Mouse (Mus musculus) ES-E14 (cell line): Measurements from ENCODE around the gene Khsrp. TPM values are rescaled to one million over a fixed set of nuclear protein-coding genes. Genes with fewer than 3 reads are reported as not detected.
A peak's percentile ranks its signal among the peaks of the same experiment; 100 is the strongest.

Source experiments
- DNase-seq: peaks from one replicate; pipeline ENCODE4 v3.0.0-alpha.2; 2013; ENCODE audit warnings: low read depth, low spot score
- H3K27ac ChIP-seq: 2 replicates; pipeline ENCODE4 v1.5.1; 2012; ENCODE audit warnings: low read depth, mild to moderate bottlenecking, low read length, moderate library complexity, mixed read lengths; ENCODE audit not compliant: poor library complexity, insufficient read depth, severe bottlenecking
- H3K36me3 ChIP-seq: 2 replicates; pipeline ENCODE4 v1.6.1; 2012; ENCODE audit warnings: mild to moderate bottlenecking, low read length, moderate library complexity, mixed read lengths; ENCODE audit not compliant: control insufficient read depth, poor library complexity, insufficient read depth, severe bottlenecking
- H3K4me1 ChIP-seq, 2 experiments: fragments of 150-350 bp in 1 of 2; sonication (generic) in 1 of 2; 2 replicates each; pipeline ENCODE4 v1.6.1; 2012; ENCODE audit warnings: low read length in 2 of 2, mild to moderate bottlenecking in 1 of 2, mixed read lengths in 1 of 2; ENCODE audit not compliant: control insufficient read depth in 2 of 2, insufficient read depth in 2 of 2, poor library complexity in 1 of 2
- H3K4me3 ChIP-seq, 2 experiments: fragments of 150-350 bp in 1 of 2; sonication (generic) in 1 of 2; 2 replicates each; pipeline ENCODE4 v1.5.1; 2012; ENCODE audit warnings: low read length in 2 of 2, low read depth in 1 of 2, mild to moderate bottlenecking in 1 of 2, mixed read lengths in 1 of 2; ENCODE audit not compliant: insufficient read depth in 1 of 2, poor library complexity in 1 of 2, severe bottlenecking in 1 of 2
- H3K9ac ChIP-seq: 2 replicates; pipeline ENCODE4 v1.6.1; 2012; ENCODE audit warnings: low read depth, mild to moderate bottlenecking, low read length, mixed read lengths; ENCODE audit not compliant: poor library complexity, insufficient read depth, severe bottlenecking
- H3K9me3 ChIP-seq: fragments of 150-350 bp; sonication (generic); 2 replicates; pipeline ENCODE4 v1.6.1; 2012; ENCODE audit warnings: low read depth, mild to moderate bottlenecking, low read length; ENCODE audit not compliant: control insufficient read depth, insufficient read depth
- CHD2 ChIP-seq: IDR thresholded peaks from 2 replicates; pipeline ENCODE4 v1.6.1; 2014; ENCODE audit warnings: mild to moderate bottlenecking, low read depth, low read length, inconsistent platforms
- HCFC1 ChIP-seq: IDR thresholded peaks from 2 replicates; pipeline ENCODE4 v1.6.1; 2012; ENCODE audit warnings: low read length, inconsistent platforms, borderline replicate concordance; ENCODE audit not compliant: insufficient read depth
- MAFK ChIP-seq: IDR thresholded peaks from 2 replicates; pipeline ENCODE4 v1.6.1; 2014; ENCODE audit warnings: mild to moderate bottlenecking, low read depth, low read length, inconsistent platforms; ENCODE audit not compliant: insufficient read depth
- ZC3H11A ChIP-seq: IDR thresholded peaks from 2 replicates; pipeline ENCODE4 v1.6.1; 2012; ENCODE audit warnings: low read depth, mild to moderate bottlenecking, inconsistent platforms, low read length, borderline replicate concordance
- ZNF384 ChIP-seq: IDR thresholded peaks from 2 replicates; pipeline ENCODE4 v1.6.1; 2012; ENCODE audit warnings: low read depth, low read length, inconsistent platforms
- in situ Hi-C, 2 experiments: fragments of 600-800 bp; cut with MboI; formaldehyde crosslinking; loops; one replicate each; pipeline ENCODE4 v1.15.1; 2025; ENCODE audit warnings: low sequenced_read_pairs in 2 of 2, inconsistent platforms in 1 of 2; ENCODE audit not compliant: unreplicated experiment in 2 of 2
- total RNA-seq: library from RNA; depleted of rRNA; stranded (reverse); fragments of 300-350 nt; gene quantifications from 2 replicates; pipeline ENCODE4 v1.2.3, GENCODE M21; 2012

Khsrp gene
- total RNA-seq, 1 experiment: 82.3 TPM

GRCm38 (mm10) chr17:57029691-57030090, 1.6 kb downstream of the Khsrp start:
- no peak overlapping the region for H3K27ac ChIP-seq
- peaks cover 3 to 7% of the 10 kb centered on the region in 2 experiments; a peak in 1 of 4 replicates for H3K4me1 ChIP-seq
- no peak for DNase-seq
- H3K36me3 ChIP-seq: peaks cover 38% of the 10 kb centered on the region
- H3K4me3 ChIP-seq: peak overlapping the region; percentile 95 to 99
- no peaks in the 10 kb centered on the region for H3K9me3 ChIP-seq
- peak overlapping the region; percentile 98 for H3K9ac ChIP-seq
- in situ Hi-C loops: no loop called here
- no peak for TF ChIP-seq CHD2
- TF ChIP-seq HCFC1: no peak
- TF ChIP-seq ZC3H11A: no peak
- TF ChIP-seq MAFK: no peak
- no peak for TF ChIP-seq ZNF384

- Histone ChIP-seq H3K36me3 (peaks cover 61% of the 10 kb centered on the region), H3K9ac (no peak overlapping the region), H3K4me1 (peaks cover 3 to 7% of the 10 kb centered on the region in 2 experiments; a peak in 1 of 4 replicates), H3K4me3 (no peak overlapping the region), H3K27ac (no peak overlapping the region), H3K9me3 (no peaks in the 10 kb centered on the region)
- TF ChIP-seq ZC3H11A: no peak
- no peak for TF ChIP-seq MAFK
- no peak for TF ChIP-seq CHD2
- no peak for TF ChIP-seq ZNF384
- no peak for TF ChIP-seq HCFC1
- DNase-seq: no peak
- in situ Hi-C loops: no loop called here
These were observed 3.9 kb downstream of the Khsrp start for GRCm38 (mm10) chr17:57027471-57027870.

- in situ Hi-C loops: no loop called here
- DNase-seq: no peak
- H3K36me3 ChIP-seq: peaks cover 55% of the 10 kb centered on the region
These were observed 10.4 kb downstream of the Khsrp start for GRCm38 (mm10) chr17:57020960-57021359.

GRCm38 (mm10) chr17:57019693-57020092, 11.6 kb downstream of the Khsrp start:
- H3K4me3 ChIP-seq: no peak overlapping the region
- no peak overlapping the region for H3K9ac ChIP-seq
- DNase-seq: no peak
- H3K9me3 ChIP-seq: no peaks in the 10 kb centered on the region
- no peak for TF ChIP-seq CHD2
- no peak for TF ChIP-seq MAFK
- no peak for TF ChIP-seq HCFC1
- no peak for TF ChIP-seq ZC3H11A
- no peak for TF ChIP-seq ZNF384
- in situ Hi-C loops: no loop called here
- H3K36me3 ChIP-seq: peaks cover 42% of the 10 kb centered on the region
- 0 out of 4 replicates have a peak, but pooled peaks cover 0 to 2% of the 10 kb centered on the region in 2 experiments for H3K4me1 ChIP-seq
- H3K27ac ChIP-seq: no peak overlapping the region

More at GRCm38 (mm10) chr17:57020960-57021359, 10.4 kb downstream of the Khsrp start:
- H3K9me3 ChIP-seq: no peaks in the 10 kb centered on the region
- H3K4me1 ChIP-seq: 0 out of 4 replicates have a peak, but pooled peaks cover 0 to 2% of the 10 kb centered on the region in 2 experiments
- H3K27ac ChIP-seq: no peak overlapping the region
- no peak overlapping the region for H3K4me3 ChIP-seq
- TF ChIP-seq ZNF384: no peak
- no peak for TF ChIP-seq CHD2
- no peak for TF ChIP-seq ZC3H11A
- TF ChIP-seq HCFC1: no peak
- TF ChIP-seq MAFK: no peak
- H3K9ac ChIP-seq: no peak overlapping the region

- Histone ChIP-seq H3K9ac (peak overlapping the region; percentile 83), H3K36me3 (peaks cover 12% of the 10 kb centered on the region; the same call in 1 of the 2 replicates), H3K9me3 (no peaks in the 10 kb centered on the region), H3K27ac (peak overlapping the region; percentile 57; the same call in 1 of the 2 replicates), H3K4me3 (peak overlapping the region; percentile 73 to 80), H3K4me1 (peaks cover 0 to 10% of the 10 kb centered on the region in 2 experiments; a peak in 2 of 4 replicates)
- no peak for TF ChIP-seq MAFK
- TF ChIP-seq ZNF384: no peak
- no peak for TF ChIP-seq CHD2
- no peak for TF ChIP-seq ZC3H11A
- no peak for TF ChIP-seq HCFC1
- in situ Hi-C loops: no loop called here
- DNase-seq: no peak
These were observed 19.0 kb downstream of the Khsrp start for GRCm38 (mm10) chr17:57012245-57012795.
